Mouse (Mus musculus) frontal cortex, adult (tissue): ENCODE results near the gene Casp8.
"Not testable (repeated sequence)": the region's sequence is repeated elsewhere in the genome, so short reads cannot be mapped to it uniquely, and the experiment has no call there.

Experiments
- ATAC-seq: cut with Nextera tagmentation; 2 replicates; pipeline ENCODE4 v1.9.2; 2017; ENCODE audit warnings: mild to moderate bottlenecking, moderate library complexity, mixed read lengths; ENCODE audit not compliant: low TSS enrichment

Casp8 gene

DNA sequence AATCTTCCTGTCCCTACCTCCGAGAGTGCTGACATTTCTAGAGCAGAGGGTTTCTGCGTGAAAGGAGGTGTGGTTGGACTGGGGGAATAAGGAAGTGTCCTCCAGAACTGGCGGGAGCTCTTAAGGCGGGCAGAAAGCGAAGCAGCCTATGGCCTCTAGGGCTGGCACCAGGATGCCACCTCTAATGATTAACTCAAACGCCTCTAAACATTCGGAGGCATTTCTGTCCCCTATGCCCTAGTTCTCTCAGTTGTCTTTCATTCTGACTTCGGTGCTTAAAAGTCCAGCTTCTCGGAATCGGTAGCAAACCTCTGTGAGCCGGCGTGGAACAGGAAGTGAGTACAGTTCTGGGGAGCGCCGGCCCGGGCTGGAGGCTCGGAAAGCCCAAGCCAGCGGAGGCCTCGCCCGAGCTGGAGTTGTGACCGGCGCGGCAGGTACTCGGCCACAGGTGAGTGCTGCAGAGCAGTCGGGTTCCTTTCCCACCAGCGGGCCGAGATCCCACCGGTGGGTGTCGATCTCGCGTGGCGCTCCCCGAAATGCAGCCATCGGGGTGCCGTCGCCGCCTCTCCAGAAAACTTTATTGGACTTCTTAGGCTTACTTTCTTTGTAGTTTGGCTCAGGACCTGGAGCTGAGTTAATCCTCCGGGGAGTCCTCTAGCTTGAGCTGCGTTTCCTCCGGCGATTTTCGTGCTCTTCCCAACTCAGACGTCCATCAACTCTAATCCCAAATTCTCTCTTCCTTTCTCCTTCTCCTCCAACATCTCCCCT is at the start of gene Casp8:
Gene Casp8, plus strand, starts transcription at position 84 of the 768 bp plus-strand sequence.
- ATAC-seq = no peak; the same call in 1 of the 2 replicates

- ATAC-seq = peak; percentile 78
These were observed 48.3 kb upstream of the Casp8 start for GRCm38 (mm10) chr1:58746880-58747279.

DNA sequence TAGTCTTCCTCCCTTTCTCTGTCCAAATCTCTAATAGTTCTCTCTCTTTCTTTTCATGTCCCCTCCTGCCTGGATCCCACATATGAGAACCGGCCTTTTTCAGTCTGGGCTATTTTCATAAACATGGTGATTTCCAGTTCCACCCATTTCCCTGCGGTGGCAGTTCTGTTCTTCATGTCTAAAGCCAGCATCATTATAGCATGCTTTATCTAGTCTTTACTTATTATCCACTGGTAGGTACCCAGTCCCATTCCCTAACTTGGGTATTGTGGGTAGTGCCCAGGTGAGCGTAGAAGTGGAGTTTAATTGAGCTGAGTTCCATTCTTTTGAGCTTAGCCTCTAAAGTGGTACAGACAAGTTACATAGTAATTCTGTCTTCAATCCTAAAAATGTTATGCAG is 35.7 kb upstream of the Casp8 start:
- ATAC-seq = no peak

GRCm38 (mm10) chr1:58760581-58760980 is 34.6 kb upstream of the Casp8 start:
- ATAC-seq = no peak

DNA sequence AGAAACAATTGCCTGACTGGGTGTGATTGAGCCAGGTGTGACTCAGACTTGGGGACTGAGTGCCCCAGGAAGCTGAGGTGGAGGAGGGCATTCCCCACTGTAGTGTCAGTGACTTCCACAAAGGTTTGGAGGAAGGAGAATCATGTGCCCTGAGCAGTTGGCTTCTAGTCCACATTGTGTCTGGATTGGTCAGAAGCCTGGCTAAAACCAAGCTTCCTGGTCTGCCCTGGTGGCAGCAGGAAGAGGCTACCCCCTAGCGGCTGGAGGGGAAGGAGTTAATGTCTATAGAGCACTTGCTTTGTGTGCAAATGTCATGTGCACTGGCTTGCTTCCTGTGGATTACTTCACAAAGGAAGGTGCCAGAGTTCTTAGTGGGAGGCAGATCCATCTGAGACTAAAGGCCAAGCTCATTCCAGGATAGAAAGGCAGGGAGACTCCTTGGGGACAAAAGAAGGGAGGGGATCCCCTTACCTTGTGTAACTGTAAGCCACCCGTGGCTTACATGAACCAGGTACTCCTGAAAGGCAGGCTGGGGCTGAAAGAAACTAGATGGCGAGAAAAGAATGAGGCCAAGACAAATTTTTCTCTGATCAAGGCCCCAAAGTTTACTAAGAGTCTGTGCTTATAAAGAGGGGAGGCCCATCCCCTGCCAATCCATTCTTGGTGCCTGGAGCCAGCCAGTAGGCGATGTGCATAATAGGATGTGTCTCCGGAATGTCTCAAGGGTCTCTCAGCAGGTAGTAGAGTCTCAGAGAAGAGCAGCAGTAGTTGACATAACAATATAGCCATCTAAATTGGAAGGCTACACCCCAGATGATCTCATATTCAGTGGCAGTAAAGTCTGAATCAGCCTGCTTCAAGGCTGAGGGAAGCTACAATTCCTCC is 33.5 kb upstream of the Casp8 start:
- ATAC-seq = not testable (repeated sequence)

- ATAC-seq = no peak
These were observed 32.6 kb upstream of the Casp8 start for GRCm38 (mm10) chr1:58762576-58762975.

GRCm38 (mm10) chr1:58766446-58766845 is 28.7 kb upstream of the Casp8 start:
- not testable (repeated sequence) for ATAC-seq

DNA sequence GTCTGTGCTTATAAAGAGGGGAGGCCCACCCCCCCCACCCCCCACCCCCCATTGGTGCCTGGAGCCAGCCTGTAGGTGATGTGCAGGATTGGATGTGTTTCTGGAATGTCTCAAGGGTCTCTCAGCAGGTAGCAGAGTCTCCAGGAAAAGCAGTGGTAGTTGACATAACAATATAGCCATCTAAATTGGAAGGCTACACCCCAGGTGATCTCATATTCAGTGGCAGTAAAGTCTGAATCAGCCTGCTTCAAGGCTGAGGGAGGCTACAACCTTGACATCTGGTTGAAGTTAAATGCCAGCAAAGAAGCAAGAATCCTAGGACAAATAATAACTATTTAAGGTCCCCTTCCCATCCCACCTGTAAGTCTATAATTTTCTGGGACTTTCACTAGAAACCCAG is 26.0 kb upstream of the Casp8 start:
- ATAC-seq = no peak

DNA sequence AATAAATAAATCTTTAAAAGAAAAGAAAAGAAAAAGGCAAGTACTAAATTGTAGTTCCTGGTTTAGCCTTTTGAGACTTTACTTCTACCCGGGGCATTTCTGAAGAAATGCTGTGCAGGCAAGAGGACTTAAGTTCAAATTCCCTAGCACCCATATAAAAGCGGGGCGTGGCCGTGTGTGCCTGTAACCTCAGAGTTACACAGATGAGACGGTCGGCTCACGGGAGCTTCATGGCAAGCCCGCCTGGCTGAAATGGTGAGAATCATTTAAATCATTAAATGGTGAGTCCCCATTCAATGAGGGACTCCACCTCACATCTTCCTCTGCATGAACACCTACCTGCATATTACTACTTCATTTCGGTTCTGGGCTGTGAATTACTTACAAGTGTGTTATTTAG is 25.5 kb upstream of the Casp8 start:
- no peak for ATAC-seq

DNA sequence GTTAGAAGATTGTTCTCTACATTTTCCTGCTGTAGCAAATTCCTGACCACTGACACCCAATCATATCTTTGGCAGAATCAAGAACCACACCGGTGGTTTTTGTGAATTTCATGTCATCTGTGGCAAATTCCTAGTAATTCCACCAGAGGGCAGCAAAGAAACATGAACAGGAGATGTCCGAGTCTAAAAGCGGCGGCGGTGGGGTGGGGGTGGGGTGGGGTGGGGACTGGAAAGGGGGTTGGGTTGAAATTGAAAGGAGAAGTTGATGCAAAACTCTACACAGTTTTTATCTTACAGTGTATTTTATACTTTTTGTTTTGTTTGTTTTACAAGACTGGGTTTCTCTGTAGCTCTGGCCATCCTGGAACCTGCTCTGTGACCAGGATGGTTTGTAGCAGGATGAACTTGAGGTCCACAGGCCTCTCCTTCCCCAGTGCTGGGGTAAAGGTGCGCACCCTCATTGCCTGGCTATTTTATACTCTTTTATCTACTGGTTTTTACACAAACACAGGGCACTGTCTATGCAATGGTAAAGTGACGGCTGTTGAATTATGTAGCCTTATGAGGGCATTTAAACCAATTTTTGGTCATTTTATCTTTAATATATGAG is 25.0 kb upstream of the Casp8 start:
- ATAC-seq = no peak

DNA sequence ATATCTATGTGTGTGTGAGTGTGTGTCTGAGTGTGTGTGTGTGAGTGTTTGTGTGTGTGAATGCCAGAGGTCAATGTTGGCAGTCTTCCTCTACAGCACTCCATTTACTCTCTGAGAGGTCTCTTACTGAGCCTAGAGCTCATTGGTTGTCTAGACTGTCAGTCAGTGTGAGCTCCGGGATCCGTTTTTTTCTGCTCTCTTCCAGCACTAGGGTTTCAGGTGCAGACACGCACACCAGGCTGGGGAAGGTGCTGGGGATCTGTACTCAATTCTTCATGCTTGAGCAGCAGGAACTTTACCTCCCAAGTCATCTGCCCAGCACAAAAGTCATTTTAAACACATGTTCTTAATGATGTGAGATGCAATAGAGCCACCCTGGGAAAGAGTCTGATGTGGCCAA is 23.1 kb upstream of the Casp8 start:
- no peak for ATAC-seq

DNA sequence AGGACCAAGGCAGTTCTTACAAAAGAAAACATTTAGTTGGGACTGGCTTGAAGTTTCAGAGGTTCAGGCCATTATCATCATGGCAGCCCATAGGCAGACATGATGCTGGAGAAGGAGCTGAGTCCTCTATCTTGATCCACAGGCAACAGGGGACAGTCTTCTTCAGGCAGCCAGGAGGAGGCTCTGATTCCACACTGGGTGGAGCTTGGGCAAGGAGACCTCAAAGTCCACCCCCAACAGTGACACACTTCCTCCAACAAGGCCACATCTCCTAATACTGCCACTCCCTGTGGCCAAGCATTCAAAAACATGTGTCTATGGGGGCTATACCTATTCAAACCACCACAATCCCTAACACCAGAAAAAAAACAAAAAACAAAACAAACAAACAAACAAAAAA is 21.9 kb upstream of the Casp8 start:
- ATAC-seq = no peak

- peak; percentile 16; the same call in 1 of the 2 replicates for ATAC-seq
These were observed 21.3 kb upstream of the Casp8 start for GRCm38 (mm10) chr1:58773905-58774304.

- ATAC-seq = no peak
These were observed 19.8 kb upstream of the Casp8 start for GRCm38 (mm10) chr1:58775361-58775760.

DNA sequence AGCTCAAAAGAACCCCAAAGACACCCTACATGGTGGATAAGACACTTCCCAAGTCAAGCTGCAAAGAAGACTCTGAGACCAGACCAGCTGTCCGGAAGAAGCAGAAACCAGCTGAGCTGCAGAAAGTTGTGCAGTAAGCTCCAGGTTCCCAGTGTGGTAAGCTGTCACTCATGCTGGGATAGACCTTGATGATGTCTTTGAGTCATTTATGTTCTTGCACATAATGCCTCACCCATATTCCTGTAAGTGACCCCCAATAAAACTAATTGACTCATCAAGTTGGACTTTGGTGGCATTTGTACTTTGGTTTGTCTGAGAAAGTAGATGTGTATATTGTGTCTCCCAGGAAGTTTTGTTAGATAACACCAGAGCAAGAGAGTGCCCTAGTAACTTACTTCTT is 17.6 kb upstream of the Casp8 start:
- no peak for ATAC-seq

DNA sequence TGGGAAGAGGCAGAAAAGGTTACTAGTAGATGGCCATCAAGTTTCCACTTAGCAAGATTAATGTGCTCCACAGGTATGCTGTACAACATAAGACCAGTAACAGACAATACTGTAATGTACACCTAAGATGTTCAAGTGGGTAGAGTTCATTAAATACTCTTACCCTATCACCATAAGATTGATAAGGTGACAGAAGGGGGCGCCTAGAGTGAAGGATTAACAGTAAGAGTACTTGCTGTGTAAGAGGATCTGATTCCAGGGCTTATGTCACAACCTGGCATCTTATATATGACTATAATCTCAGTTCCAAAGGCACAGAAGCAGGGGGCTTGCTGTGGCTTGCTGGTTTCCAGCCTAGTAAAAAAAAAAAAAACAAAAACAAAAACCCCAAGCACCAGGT is 16.9 kb upstream of the Casp8 start:
- ATAC-seq = no peak

GRCm38 (mm10) chr1:58786276-58786675 is 8.9 kb upstream of the Casp8 start:
- no peak for ATAC-seq

DNA sequence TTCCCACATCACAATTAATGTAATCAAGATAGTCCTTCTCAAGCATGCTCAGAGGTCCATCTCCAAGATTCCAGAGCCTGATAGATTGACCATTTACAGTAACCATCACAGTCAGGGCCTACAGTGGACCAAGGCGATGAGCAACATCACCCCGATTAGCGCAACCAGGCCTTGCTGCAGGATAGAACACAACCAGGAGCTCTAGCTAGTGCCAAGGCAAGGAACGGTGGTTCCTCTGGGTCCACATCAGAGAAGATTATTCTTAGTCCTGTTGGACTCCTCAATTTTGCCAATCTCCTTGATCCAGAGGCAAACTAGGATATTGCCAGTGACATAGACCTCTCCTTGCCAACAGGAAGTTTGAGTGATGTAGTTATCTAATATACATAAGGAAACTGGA is 6.8 kb upstream of the Casp8 start:
- no peak for ATAC-seq

DNA sequence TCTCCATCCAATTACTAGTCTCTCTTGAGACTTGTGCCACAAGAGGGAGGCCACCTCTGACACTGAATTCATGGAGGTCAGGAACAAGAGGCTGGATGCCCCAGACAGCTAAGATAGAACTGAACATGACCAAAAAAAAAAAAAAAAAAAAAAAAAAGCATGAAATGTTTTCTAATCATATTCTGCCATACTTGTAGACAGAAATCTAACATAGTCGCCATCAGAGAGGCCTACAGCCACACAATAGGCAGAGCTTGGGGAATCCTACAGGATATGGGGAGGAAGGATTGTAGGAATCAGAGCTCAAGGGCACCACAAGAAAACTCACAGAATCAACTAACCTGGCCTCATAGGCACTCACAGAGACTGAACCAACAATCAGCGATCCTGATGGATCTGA is 469 bp upstream of the Casp8 start:
- no peak for ATAC-seq

DNA sequence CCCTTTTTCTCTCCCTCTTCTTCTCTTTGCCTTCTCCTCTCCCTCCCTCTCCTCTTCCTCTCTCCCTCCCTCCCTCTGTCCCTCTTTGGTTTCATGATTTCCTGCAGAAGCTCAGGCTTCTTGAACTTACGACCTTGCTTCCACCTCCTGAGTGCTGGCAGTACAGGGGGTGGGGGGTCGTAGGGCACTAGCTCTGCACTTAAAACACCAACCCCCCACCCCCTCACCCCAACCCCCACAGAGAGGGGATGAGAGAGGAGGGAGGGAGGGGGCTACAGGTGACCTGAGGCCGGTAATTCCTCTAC is 837 bp downstream of the Casp8 start:
- no peak for ATAC-seq

GRCm38 (mm10) chr1:58796853-58797252 is 1.7 kb downstream of the Casp8 start:
- ATAC-seq = no peak

- no peak for ATAC-seq
These were observed 2.2 kb downstream of the Casp8 start for GRCm38 (mm10) chr1:58797370-58797769.

- no peak for ATAC-seq
These were observed 3.7 kb downstream of the Casp8 start for GRCm38 (mm10) chr1:58798911-58799310.
